Mouse (Mus musculus) heart, adult 2 months (tissue): Measurements from ENCODE around the gene P2ry6. TPM values are rescaled to one million over a fixed set of nuclear protein-coding genes. Genes with fewer than 3 reads are reported as not detected.
A peak's percentile ranks its signal among the peaks of the same experiment; 100 is the strongest.

Experiments used
- DNase-seq, 2 experiments: peaks; one replicate each; pipeline ENCODE4 v3.0.0; 2021
- H3K27ac ChIP-seq: fragments of 200-600 bp; 2 replicates; pipeline ENCODE4 v1.8.1; 2022
- H3K27me3 ChIP-seq: fragments of 200-500 bp; 2 replicates; pipeline ENCODE4 v1.6.1; 2012; ENCODE audit warnings: mild to moderate bottlenecking, low read length, inconsistent platforms, mixed read lengths; ENCODE audit not compliant: control insufficient read depth, insufficient read depth
- H3K36me3 ChIP-seq: fragments of 200-500 bp; 2 replicates; pipeline ENCODE4 v1.6.1; 2012; ENCODE audit warnings: low read length, inconsistent platforms; ENCODE audit not compliant: control insufficient read depth, insufficient read depth
- H3K4me1 ChIP-seq: fragments of 200-500 bp; 2 replicates; pipeline ENCODE4 v1.6.1; 2011; ENCODE audit warnings: low read length; ENCODE audit not compliant: control insufficient read depth, insufficient read depth
- H3K4me3 ChIP-seq: fragments of 200-600 bp; 2 replicates; pipeline ENCODE4 v1.8.1; 2022
- H3K79me2 ChIP-seq: fragments of 200-500 bp; replicated peaks from 2 replicates; pipeline ENCODE4 v1.6.1; 2012; ENCODE audit warnings: mild to moderate bottlenecking, inconsistent platforms, low read length, moderate library complexity, mixed read lengths; ENCODE audit not compliant: control insufficient read depth, insufficient read depth
- H3K9ac ChIP-seq: fragments of 200-500 bp; 2 replicates; pipeline ENCODE4 v1.6.1; 2012; ENCODE audit warnings: low read depth, mild to moderate bottlenecking, control low read depth, inconsistent platforms, low read length, mixed read lengths
- CTCF ChIP-seq: fragments of 200-600 bp; IDR thresholded peaks from 2 replicates; pipeline ENCODE4 v1.8.1; 2022; ENCODE audit warnings: antibody characterized with exemption, mild to moderate bottlenecking, moderate library complexity
- EP300 ChIP-seq: fragments of 200-500 bp; IDR thresholded peaks from 2 replicates; pipeline ENCODE4 v1.6.1; 2011; ENCODE audit warnings: low read depth, low read length, control low read depth; ENCODE audit not compliant: insufficient read depth
- POLR2A ChIP-seq: fragments of 200-500 bp; IDR thresholded peaks from 2 replicates; pipeline ENCODE4 v1.6.1; 2011; ENCODE audit warnings: mild to moderate bottlenecking, low read depth, low read length, control low read depth; ENCODE audit not compliant: insufficient read depth
- WGBS: fragments of 180-500 bp; shearing (Covaris S2); methylation state at CpG from one replicate; pipeline ENCODE4 v1.1.7; 2018; 5-methylcytosine and 5-hydroxymethylcytosine counted together
- intact Hi-C: fragments of 180-260 bp; cut with DNase I; formaldehyde crosslinking; loops from one replicate; pipeline ENCODE4 v1.15.1; 2025
- polyA plus RNA-seq: library from polyadenylated mRNA; depleted of rRNA; stranded (reverse); fragments of >200 nt; gene quantifications from 2 replicates; pipeline ENCODE4 v1.2.3, GENCODE M21; 2012
- total RNA-seq, 2 experiments: library from RNA; stranded (reverse); gene quantifications; 2 replicates each; pipeline ENCODE4 v1.2.3; 2021

Gene P2ry6
- total and polyA plus RNA-seq, 3 experiments = 3.6 to 11.1 (median 4.2) TPM

- 36% methylated on average over 6 of the region's 6 CpGs for WGBS
- Histone ChIP-seq H3K79me2 (no peaks in the 10 kb centered on the region), H3K27ac (peak overlapping the region; percentile 64), H3K4me3 (no peak overlapping the region), H3K9ac (peak overlapping the region; percentile 17), H3K4me1 (peaks cover 23% of the 10 kb centered on the region), H3K27me3 (no peaks in the 10 kb centered on the region), H3K36me3 (no peaks in the 10 kb centered on the region)
- intact Hi-C loops = no loop called here
- TF ChIP-seq CTCF (no peak), POLR2A (no peak), EP300 (no peak)
- DNase-seq = no peak
Measured at GRCm38 (mm10) chr7:100917751-100918150, 56.7 kb downstream of the P2ry6 start.

GRCm38 (mm10) chr7:100916526-100916925 lies 57.9 kb downstream of the P2ry6 start:
- no peaks in the 10 kb centered on the region for H3K79me2 ChIP-seq
- 40% methylated on average over 6 of the region's 6 CpGs for WGBS
- H3K36me3 ChIP-seq = no peaks in the 10 kb centered on the region
- no peak overlapping the region for H3K9ac ChIP-seq
- peaks cover 24% of the 10 kb centered on the region for H3K4me1 ChIP-seq
- H3K27me3 ChIP-seq = no peaks in the 10 kb centered on the region
- intact Hi-C loops = no loop called here
- no peak overlapping the region for H3K4me3 ChIP-seq
- no peak for TF ChIP-seq POLR2A
- no peak for TF ChIP-seq CTCF
- no peak for TF ChIP-seq EP300
- peak overlapping the region; percentile 64 for H3K27ac ChIP-seq
- no peak for DNase-seq

GRCm38 (mm10) chr7:100915204-100915603 lies 59.2 kb downstream of the P2ry6 start:
- 81% methylated on average over 5 of the region's 5 CpGs for WGBS
- H3K4me3 ChIP-seq = no peak overlapping the region
- no peaks in the 10 kb centered on the region for H3K36me3 ChIP-seq
- TF ChIP-seq CTCF = no peak
- TF ChIP-seq POLR2A = no peak
- no peak for TF ChIP-seq EP300
- H3K4me1 ChIP-seq = peaks cover 31% of the 10 kb centered on the region
- no peak overlapping the region for H3K9ac ChIP-seq
- peak overlapping the region; percentile 28; the same call in 1 of the 2 replicates for H3K27ac ChIP-seq
- intact Hi-C loops = no loop called here
- no peaks in the 10 kb centered on the region for H3K27me3 ChIP-seq
- no peaks in the 10 kb centered on the region for H3K79me2 ChIP-seq
- DNase-seq = no peak

GRCm38 (mm10) chr7:100911791-100912190 lies 62.7 kb downstream of the P2ry6 start:
- H3K4me1 ChIP-seq = peaks cover 22% of the 10 kb centered on the region
- TF ChIP-seq CTCF (no peak), EP300 (0 out of 2 replicates have a peak, but pooled peaks have one; percentile 11)
- no peaks in the 10 kb centered on the region for H3K27me3 ChIP-seq
- peak; percentile 57 to 70 for DNase-seq
- H3K36me3 ChIP-seq = no peaks in the 10 kb centered on the region
- H3K9ac ChIP-seq = no peak overlapping the region
- no peaks in the 10 kb centered on the region for H3K79me2 ChIP-seq
- H3K4me3 ChIP-seq = no peak overlapping the region
- intact Hi-C loops = no loop called here
- 31% methylated on average over 9 of the region's 9 CpGs for WGBS
- H3K27ac ChIP-seq = peak overlapping the region; percentile 68

GRCm38 (mm10) chr7:100911246-100911770 lies 63.1 kb downstream of the P2ry6 start:
- peaks cover 21% of the 10 kb centered on the region for H3K4me1 ChIP-seq
- H3K9ac ChIP-seq = no peak overlapping the region
- no peaks in the 10 kb centered on the region for H3K36me3 ChIP-seq
- no peak overlapping the region for H3K4me3 ChIP-seq
- TF ChIP-seq POLR2A (no peak), CTCF (no peak), EP300 (no peak)
- H3K27me3 ChIP-seq = no peaks in the 10 kb centered on the region
- intact Hi-C loops = no loop called here
- no peaks in the 10 kb centered on the region for H3K79me2 ChIP-seq
- H3K27ac ChIP-seq = peak overlapping the region; percentile 68
- peak; percentile 51 to 62 for DNase-seq
- 32% methylated on average over 2 of the region's 2 CpGs for WGBS

GRCm38 (mm10) chr7:100908567-100908966 lies 65.9 kb downstream of the P2ry6 start:
- Histone ChIP-seq H3K4me1 (peaks cover 20% of the 10 kb centered on the region), H3K79me2 (0 out of 2 replicates have a peak, but pooled peaks cover 2% of the 10 kb centered on the region), H3K27me3 (no peaks in the 10 kb centered on the region), H3K27ac (peak overlapping the region; percentile 29), H3K36me3 (no peaks in the 10 kb centered on the region), H3K4me3 (no peak overlapping the region), H3K9ac (0 out of 2 replicates have a peak overlapping the region, but pooled peaks have one; percentile 6)
- intact Hi-C loops = no loop called here
- peak; percentile 55 to 59 for DNase-seq
- no peak for TF ChIP-seq POLR2A
- TF ChIP-seq EP300 = no peak
- peak; percentile 68 for TF ChIP-seq CTCF
- WGBS = 37% methylated on average over 8 of the region's 8 CpGs
